Comparison of ENCODE assay signal across 10 mouse cellular contexts in the genomic region with DNA sequence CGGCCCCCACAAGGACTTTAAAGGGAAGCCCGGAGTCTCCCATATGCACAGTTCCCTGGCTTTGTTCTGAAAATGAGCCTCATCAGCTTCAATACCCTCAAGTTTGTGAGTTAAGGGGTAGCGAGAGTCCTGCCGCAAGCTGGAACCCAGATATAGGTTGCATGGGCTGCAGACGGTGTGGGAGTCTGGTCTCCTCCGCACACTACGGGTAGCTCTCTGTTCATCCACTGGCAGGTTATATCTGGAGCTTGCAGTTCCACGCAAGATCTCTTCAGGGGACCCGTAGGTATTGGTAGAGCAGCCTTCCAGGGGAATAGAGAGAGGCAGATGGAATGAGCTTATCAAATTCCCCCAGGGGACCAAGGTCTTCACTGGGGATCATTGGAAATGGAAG.
A peak's percentile ranks its signal among the peaks of the same experiment; 100 is the strongest.
DNase-seq lines count a peak whose midpoint lies in the region; ATAC-seq and TF ChIP-seq lines count a peak whose summit lies in the region.
"Had no signal": no experiment of that assay in that cellular context is flagged by ENCODE, and none has a peak within 500 bp of the region (broad histone marks: within the 10 kb centered on the region; RNA-seq: fewer than 3 reads in every experiment).

No protein-coding gene starts in this region.

- WGBS in forebrain, embryonic 16.5 days: 25% methylated on average over 9 of the region's 9 CpGs
- WGBS in midbrain, embryonic 14.5 days: 46% methylated on average over 9 of the region's 9 CpGs
- WGBS in thymus, adult 2 months: 87% methylated on average over 9 of the region's 9 CpGs

- H3K4me1 ChIP-seq in forebrain, embryonic 16.5 days (replicated peaks; ENCODE audit: control insufficient read depth, insufficient read depth, low read length): peaks cover 13% of the 10 kb centered on the region
- H3K4me1 ChIP-seq in midbrain, embryonic 14.5 days (ENCODE audit: control insufficient read depth, insufficient read depth, low read length): peaks cover 13% of the 10 kb centered on the region
- H3K4me1 ChIP-seq in thymus, adult 2 months (replicated peaks; ENCODE audit: control insufficient read depth, insufficient read depth, low read length): no peaks in the 10 kb centered on the region

- ATAC-seq in forebrain, embryonic 16.5 days: peak; percentile 34
- no peak for ATAC-seq in midbrain, embryonic 14.5 days (ENCODE audit: low FRiP score, low TSS enrichment)
- ATAC-seq: CD4-positive, CD25-positive, alpha-beta regulatory T cell, adult 4 months; inflammation-experienced regulatory T-cells, adult 6 months had no signal

- no peaks in the 10 kb centered on the region for H3K9me3 ChIP-seq in forebrain, embryonic 16.5 days (ENCODE audit: control insufficient read depth, low read length)
- H3K9me3 ChIP-seq in midbrain, embryonic 14.5 days (ENCODE audit: control insufficient read depth, low read length): no peaks in the 10 kb centered on the region
- H3K9me3 ChIP-seq: heart, embryonic 15.5 days had no signal

- no peaks in the 10 kb centered on the region for H3K36me3 ChIP-seq in forebrain, embryonic 16.5 days (ENCODE audit: control insufficient read depth, insufficient read depth)
- H3K36me3 ChIP-seq in midbrain, embryonic 14.5 days (ENCODE audit: control insufficient read depth, insufficient read depth, low read length): no peaks in the 10 kb centered on the region
- H3K36me3 ChIP-seq in thymus, adult 2 months (ENCODE audit: control insufficient read depth, insufficient read depth, low read length): no peaks in the 10 kb centered on the region
- H3K36me3 ChIP-seq: heart, embryonic 15.5 days had no signal

- no peak for TF ChIP-seq POLR2A in thymus, adult 2 months (IDR thresholded peaks at IDR 0.05; ENCODE audit: control insufficient read depth, extremely low read depth, insufficient read depth, low read length, poor library complexity)

- TF ChIP-seq CTCF in thymus, adult 2 months (IDR thresholded peaks at IDR 0.05; ENCODE audit: borderline replicate concordance, control insufficient read depth, extremely low read depth, insufficient read depth, low read length, poor library complexity): no peak

- H3K27ac ChIP-seq in forebrain, embryonic 16.5 days (ENCODE audit: low read length): peak overlapping the region; percentile 77
- peak overlapping the region; percentile 5; the same call in 1 of the 2 replicates for H3K27ac ChIP-seq in midbrain, embryonic 14.5 days (replicated peaks; ENCODE audit: low read depth, low read length)
- no peak overlapping the region for H3K27ac ChIP-seq in thymus, adult 2 months (ENCODE audit: control insufficient read depth, insufficient read depth, low read length)
- H3K27ac ChIP-seq: heart, embryonic 15.5 days had no signal

- H3K9ac ChIP-seq in forebrain, embryonic 16.5 days (replicated peaks; ENCODE audit: low read depth, low read length): peak overlapping the region; percentile 42; the same call in 1 of the 2 replicates
- H3K9ac ChIP-seq in midbrain, embryonic 14.5 days (replicated peaks; ENCODE audit: low read length): 0 out of 2 replicates have a peak overlapping the region, but pooled peaks have one; percentile 3
- H3K9ac ChIP-seq: heart, embryonic 15.5 days had no signal

- no peak overlapping the region for H3K4me3 ChIP-seq in forebrain, embryonic 16.5 days (replicated peaks; ENCODE audit: low read length)
- no peak overlapping the region for H3K4me3 ChIP-seq in midbrain, embryonic 14.5 days (replicated peaks; ENCODE audit: low read depth, low read length)
- H3K4me3 ChIP-seq in thymus, adult 2 months (ENCODE audit: control insufficient read depth, insufficient read depth, low read length): no peak overlapping the region
- H3K4me3 ChIP-seq: heart, embryonic 15.5 days had no signal

- H3K4me2 ChIP-seq in forebrain, embryonic 16.5 days (ENCODE audit: low read length): peak overlapping the region; percentile 24; the same call in 1 of the 2 replicates
- 0 out of 2 replicates have a peak overlapping the region, but pooled peaks have one; percentile 14 for H3K4me2 ChIP-seq in midbrain, embryonic 14.5 days (ENCODE audit: low read length)
- H3K4me2 ChIP-seq: heart, embryonic 15.5 days had no signal

- peak; percentile 20 to 21 for DNase-seq in right cerebral cortex, adult 2 months (ENCODE audit: low spot score in 2 of 2)
- no peak for DNase-seq in right cerebral cortex, postnatal 10 days (ENCODE audit: low spot score in 2 of 2)
- no peak for DNase-seq in midbrain, embryonic 14.5 days
- DNase-seq in spleen, postnatal 36 days (ENCODE audit: low spot score in 2 of 2): no peak
- DNase-seq in urinary bladder, postnatal 14 days (ENCODE audit: low spot score): no peak
- DNase-seq in thymus, adult 2 months: no peak

- no peaks in the 10 kb centered on the region for H3K27me3 ChIP-seq in forebrain, embryonic 16.5 days (replicated peaks; ENCODE audit: control insufficient read depth, insufficient read depth, low read length)
- no peaks in the 10 kb centered on the region for H3K27me3 ChIP-seq in midbrain, embryonic 14.5 days (ENCODE audit: control insufficient read depth, insufficient read depth, low read length)
- H3K27me3 ChIP-seq in thymus, adult 2 months (ENCODE audit: control insufficient read depth, insufficient read depth, low read length): no peaks in the 10 kb centered on the region
- H3K27me3 ChIP-seq: heart, embryonic 15.5 days had no signal

Comparison
In these comparisons a context has a peak if more than half of its experiments do, and no peak if none do; other contexts are left out.
1. DNase-seq: peak in right cerebral cortex, adult 2 months (2 of 2); none in right cerebral cortex, postnatal 10 days (0 of 2), midbrain, embryonic 14.5 days (single experiment), spleen, postnatal 36 days (0 of 2), urinary bladder, postnatal 14 days (single experiment) and thymus, adult 2 months (single experiment).